In genomic region chr3:144886957-144887356, GRCm38 (mm10) we compare ENCODE assay signal across 20 mouse cellular contexts. TPM values are rescaled to one million over a fixed set of nuclear protein-coding genes. Genes with fewer than 3 reads are reported as not detected.
"Had no signal": no experiment of that assay in that cellular context is flagged by ENCODE, and none has a peak within 500 bp of the region (broad histone marks: within the 10 kb centered on the region; RNA-seq: fewer than 3 reads in every experiment).

No protein-coding gene starts in this region.

- H3K27me3 ChIP-seq: liver, embryonic 15.5 days; midbrain, embryonic 15.5 days; neural tube, embryonic 12.5 days had no signal

- H3K9ac ChIP-seq: liver, embryonic 15.5 days; midbrain, embryonic 15.5 days; neural tube, embryonic 12.5 days had no signal

- H3K36me3 ChIP-seq: limb, embryonic 10.5 days; liver, embryonic 15.5 days; midbrain, embryonic 10.5 days; midbrain, embryonic 15.5 days; neural tube, embryonic 12.5 days had no signal

- H3K9me3 ChIP-seq: limb, embryonic 10.5 days; liver, embryonic 15.5 days; midbrain, embryonic 10.5 days; midbrain, embryonic 15.5 days; neural tube, embryonic 12.5 days had no signal

- ATAC-seq: lung, postnatal 0 days; midbrain, embryonic 15.5 days had no signal

- H3K4me1 ChIP-seq: limb, embryonic 10.5 days; liver, embryonic 15.5 days; midbrain, embryonic 10.5 days; midbrain, embryonic 15.5 days; neural tube, embryonic 12.5 days had no signal

- DNase-seq: kidney, adult 18-20 months; kidney, postnatal 10 days; kidney, postnatal 4 days; lung, adult 2 months; lung, postnatal 36 days; retina, postnatal 1 day; thymus, adult 2 months; thymus, postnatal 25 days had no signal

- H3K27ac ChIP-seq: left cerebral cortex, adult 2 months; limb, embryonic 10.5 days; liver, embryonic 15.5 days; midbrain, embryonic 10.5 days; midbrain, embryonic 15.5 days; neural tube, embryonic 12.5 days had no signal

- H3K4me2 ChIP-seq: liver, embryonic 11.5 days; liver, embryonic 15.5 days; midbrain, embryonic 15.5 days; neural tube, embryonic 12.5 days had no signal

- H3K4me3 ChIP-seq: left cerebral cortex, adult 2 months; limb, embryonic 10.5 days; liver, embryonic 15.5 days; midbrain, embryonic 10.5 days; midbrain, embryonic 15.5 days; neural tube, embryonic 12.5 days had no signal

RNA-seq across cellular contexts. Expression of gene Clca3b, which starts 37.8 kb away (rescaled TPM):
- polyA plus RNA-seq: limb, embryonic 10.5 days; limb, embryonic 14.5 days; liver, embryonic 11.5 days; liver, embryonic 15.5 days; lung, postnatal 0 days; midbrain, embryonic 10.5 days; midbrain, embryonic 15.5 days; neural tube, embryonic 12.5 days had no signal

RNA-seq across cellular contexts. Expression of gene Clca4b, which starts 45.4 kb away (rescaled TPM):
- polyA plus RNA-seq: kidney, embryonic 14.5 days; limb, embryonic 10.5 days; limb, embryonic 14.5 days; liver, embryonic 11.5 days; liver, embryonic 15.5 days; lung, adult 2 months; lung, postnatal 0 days; midbrain, embryonic 10.5 days; midbrain, embryonic 15.5 days; neural tube, embryonic 12.5 days; stomach, embryonic 14.5 days; testis, adult 2 months had no signal
